Mouse (Mus musculus): ENCODE data around the gene Rpa2.

DNA sequence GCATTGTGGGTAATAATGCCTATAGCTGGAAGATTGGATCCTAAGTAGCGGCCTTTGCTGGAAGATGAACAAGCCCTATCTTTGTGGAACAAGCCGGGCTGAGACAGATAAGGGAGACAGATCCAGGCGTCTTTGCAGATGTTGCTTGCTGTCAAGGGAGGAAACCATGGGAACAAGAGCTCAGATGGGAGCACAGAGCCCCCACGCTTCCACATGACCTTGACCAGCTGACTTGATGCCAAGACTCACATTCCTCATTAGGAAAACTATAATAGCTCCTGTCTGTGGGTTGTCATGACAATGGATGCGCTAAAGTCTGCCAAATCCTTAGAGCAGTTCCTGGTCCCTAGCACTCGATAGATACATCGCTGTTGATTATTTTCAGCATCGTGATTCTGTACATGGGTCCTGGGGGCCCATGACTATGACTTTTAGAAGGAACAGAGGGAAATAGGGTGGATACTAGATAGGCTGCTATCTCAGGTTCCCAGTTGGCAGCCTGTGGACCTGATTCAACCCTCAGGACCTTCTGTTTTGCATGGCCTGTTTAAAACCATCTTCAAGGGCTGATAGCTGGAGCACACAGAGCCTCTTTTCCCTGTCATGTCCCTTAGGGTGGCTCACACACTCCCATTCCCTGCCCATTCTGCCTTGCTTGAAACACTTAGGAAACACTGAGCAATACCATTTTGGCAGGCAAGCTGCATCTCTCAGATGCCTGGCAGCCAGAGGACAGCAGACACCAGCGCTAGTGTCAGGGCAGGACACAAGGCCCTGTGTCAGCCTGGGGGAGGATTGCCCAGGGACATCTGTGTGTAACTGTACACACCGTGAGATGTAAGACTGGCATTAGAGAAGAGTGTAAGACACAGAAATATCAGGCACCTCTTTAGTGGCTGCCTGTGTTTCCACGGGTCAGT is 23.9 kb upstream of the Rpa2 start:
- no peak for TF ChIP-seq GATA1 (IDR thresholded peaks at IDR 0.05; ENCODE audit: low read length)
- no peak for TF ChIP-seq TAL1 (IDR thresholded peaks at IDR 0.05; ENCODE audit: low read length)
